Mouse (Mus musculus): ENCODE results near the gene Wrap53. TPM values are rescaled to one million over a fixed set of nuclear protein-coding genes. Genes with fewer than 3 reads are reported as not detected.
"Not testable (repeated sequence)": the region's sequence is repeated elsewhere in the genome, so short reads cannot be mapped to it uniquely, and the experiment has no call there.

Gene Wrap53
- total RNA-seq (2021): 1 to 10 TPM; 6.3 to 7.6 TPM

DNA sequence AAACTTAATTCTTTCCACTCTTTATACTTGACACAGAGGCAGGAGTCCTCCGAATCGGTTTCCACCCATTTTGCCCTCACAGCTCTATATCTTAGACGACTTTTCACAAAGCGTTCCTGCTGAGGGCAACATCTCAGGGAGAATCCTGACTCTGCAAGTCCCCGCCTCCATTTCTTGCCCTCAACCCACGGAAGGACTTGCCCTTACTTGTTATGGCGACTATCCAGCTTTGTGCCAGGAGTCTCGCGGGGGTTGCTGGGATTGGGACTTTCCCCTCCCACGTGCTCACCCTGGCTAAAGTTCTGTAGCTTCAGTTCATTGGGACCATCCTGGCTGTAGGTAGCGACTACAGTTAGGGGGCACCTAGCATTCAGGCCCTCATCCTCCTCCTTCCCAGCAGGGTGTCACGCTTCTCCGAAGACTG is at the start of gene Wrap53, which contains the start of gene Trp53:
Gene Wrap53 (minus strand): TSS at position 165 of the 424 bp plus-strand sequence.
Gene Trp53 (plus strand): TSS at position 269 of the 424 bp plus-strand sequence.
- DNase-seq (ENCODE audit: extremely low spot score in 1 of 2, low spot score in 2 of 2): peak; percentile 89 to 93
- intact Hi-C loops (cut with DNase I): no loop called here

DNA sequence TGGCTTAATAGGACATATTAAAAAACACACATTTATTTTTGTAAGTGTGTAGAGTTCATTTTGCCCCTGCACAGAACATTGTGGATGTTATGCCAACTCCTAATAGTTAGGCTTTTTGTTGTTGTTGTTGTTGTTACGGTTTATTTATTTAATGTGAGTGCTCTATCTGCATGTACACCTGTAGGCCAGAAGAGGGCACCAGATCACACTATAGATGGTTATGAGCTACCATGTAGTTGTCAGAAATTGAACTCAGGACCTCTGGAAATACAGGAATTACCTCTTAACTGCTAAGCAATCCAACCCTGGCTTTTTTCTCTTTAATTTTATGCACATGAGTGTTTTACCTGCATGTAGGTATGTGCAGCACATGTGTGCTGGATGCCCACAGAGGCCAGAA is 49.7 kb upstream of the Wrap53 start:
- no peak for DNase-seq (ENCODE audit: extremely low spot score in 1 of 2, low spot score in 2 of 2)
- intact Hi-C loops (cut with DNase I): no loop called here

DNA sequence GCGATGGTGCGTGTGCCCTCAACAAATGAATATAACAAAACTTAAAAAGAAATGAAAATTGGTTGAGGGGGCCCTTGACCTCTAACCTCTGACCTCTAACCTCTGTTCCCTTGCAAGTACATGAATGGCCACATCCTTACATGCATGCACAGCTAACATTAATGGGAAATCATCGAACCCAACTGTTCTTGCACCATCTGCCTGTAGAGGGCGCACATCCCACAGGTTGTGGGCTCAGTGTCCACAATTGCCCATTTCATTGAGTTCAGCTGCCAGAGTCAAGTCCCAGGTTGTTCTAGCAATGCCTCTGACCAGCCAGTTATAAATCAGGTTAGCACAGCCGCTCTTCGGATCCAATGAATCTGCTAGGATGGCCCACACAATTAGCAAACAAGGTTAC is 48.2 kb upstream of the Wrap53 start:
- DNase-seq (ENCODE audit: extremely low spot score in 1 of 2, low spot score in 2 of 2): peak in 1 of 2 experiments; percentile 70
- intact Hi-C loops (cut with DNase I): no loop called here

DNA sequence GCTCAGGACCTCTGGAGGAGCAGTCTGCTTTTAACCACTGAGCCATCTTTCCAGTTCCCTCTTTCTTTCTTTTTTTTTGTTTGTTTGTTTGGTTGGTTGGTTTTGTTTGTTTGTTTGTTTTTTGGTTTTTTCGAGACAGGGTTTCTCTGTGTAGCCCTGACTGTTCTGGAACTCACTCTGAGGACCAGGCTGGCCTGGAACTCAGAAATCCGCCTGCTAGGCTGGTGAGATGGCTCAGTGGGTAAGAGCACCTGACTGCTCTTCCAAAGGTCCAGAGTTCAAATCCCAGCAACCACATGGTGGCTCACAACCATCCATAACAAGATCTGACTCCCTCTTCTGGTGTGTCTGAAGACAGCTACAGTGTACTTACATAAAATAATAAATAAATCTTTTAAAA is 44.3 kb upstream of the Wrap53 start:
- intact Hi-C loops (cut with DNase I); DNase-seq (ENCODE audit: extremely low spot score in 1 of 2, low spot score in 2 of 2): not testable (repeated sequence)

DNA sequence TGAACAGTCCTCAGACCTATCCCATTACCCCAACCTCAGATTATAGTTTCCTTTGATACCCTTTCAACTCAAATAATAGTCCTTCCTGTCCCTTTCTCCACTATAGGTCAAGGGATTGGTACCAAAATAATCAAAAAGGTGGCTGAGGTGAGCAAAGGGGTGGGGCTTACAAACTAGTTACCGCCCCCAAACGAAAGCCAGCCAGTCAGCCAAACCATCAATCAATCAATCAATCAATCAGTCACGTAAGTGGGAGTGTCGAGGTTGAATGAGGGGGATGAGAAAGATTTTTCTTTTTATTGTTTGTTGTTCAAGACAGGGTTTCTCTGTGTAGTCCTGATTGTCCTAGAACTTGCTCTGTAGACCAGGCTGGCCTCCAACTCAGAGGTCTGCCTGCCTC is 43.0 kb upstream of the Wrap53 start:
- DNase-seq (ENCODE audit: extremely low spot score in 1 of 2, low spot score in 2 of 2): no peak
- intact Hi-C loops (cut with DNase I): no loop called here

DNA sequence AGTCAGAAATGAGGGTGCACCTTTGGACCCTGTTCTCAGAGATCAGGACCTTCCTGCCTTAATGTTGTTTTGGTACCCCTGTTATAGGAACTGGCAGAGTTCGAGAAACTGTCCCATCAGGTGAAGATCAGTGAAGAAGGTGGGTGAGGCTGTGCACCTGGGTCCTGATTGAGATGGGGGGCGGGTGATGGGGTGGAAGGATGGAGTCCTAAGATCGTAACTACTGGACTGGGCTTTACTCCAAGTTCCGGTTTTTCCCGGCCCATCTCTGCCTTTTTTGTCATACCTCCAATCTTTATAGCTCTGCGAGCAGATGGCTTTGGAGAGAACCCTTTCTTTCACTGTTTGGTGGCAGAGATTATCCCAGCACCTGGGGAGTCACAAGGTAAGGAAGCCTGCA is 42.4 kb upstream of the Wrap53 start:
- intact Hi-C loops (cut with DNase I): no loop called here
- no peak for DNase-seq (ENCODE audit: extremely low spot score in 1 of 2, low spot score in 2 of 2)

DNA sequence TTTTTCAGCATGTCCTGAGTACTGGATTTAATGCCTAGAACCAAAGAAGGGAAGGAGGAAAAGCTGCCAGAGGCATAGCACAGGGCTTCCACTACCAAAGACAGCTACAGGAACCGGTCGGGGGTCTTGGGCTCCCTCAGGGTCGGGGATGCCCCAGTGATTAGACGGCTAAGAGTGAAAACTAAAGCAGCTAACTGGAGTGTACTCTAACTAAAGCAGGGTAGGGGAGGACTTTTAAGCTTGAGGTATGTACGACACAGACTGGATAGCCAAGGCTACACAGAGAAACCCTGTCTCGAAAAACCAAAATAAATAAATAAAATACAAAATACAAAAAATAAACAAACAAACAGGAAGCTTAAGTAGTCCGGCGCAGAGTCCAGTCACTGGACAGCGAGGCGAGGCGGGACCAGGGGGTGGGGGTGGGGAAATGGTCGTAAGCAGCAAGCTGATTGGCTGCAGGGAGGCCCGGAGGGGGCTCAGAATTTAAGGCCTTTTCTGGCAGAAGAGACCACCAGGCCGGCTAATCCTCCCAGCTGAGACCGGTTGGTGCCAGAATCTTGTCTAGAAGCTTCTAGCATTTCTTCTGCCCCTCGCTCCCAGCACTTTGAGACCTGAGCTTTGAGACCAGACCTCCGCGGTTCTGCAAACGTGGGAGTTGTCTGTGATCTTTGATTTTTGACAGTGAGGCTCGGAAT is 41.7 kb upstream of the Wrap53 start, which contains the start of gene Sat2:
Gene Sat2 (plus strand): TSS at position 454 of the 698 bp plus-strand sequence.
- intact Hi-C loops (cut with DNase I): no loop called here
- DNase-seq (ENCODE audit: extremely low spot score in 1 of 2, low spot score in 2 of 2): peak in 1 of 2 experiments; percentile 71

DNA sequence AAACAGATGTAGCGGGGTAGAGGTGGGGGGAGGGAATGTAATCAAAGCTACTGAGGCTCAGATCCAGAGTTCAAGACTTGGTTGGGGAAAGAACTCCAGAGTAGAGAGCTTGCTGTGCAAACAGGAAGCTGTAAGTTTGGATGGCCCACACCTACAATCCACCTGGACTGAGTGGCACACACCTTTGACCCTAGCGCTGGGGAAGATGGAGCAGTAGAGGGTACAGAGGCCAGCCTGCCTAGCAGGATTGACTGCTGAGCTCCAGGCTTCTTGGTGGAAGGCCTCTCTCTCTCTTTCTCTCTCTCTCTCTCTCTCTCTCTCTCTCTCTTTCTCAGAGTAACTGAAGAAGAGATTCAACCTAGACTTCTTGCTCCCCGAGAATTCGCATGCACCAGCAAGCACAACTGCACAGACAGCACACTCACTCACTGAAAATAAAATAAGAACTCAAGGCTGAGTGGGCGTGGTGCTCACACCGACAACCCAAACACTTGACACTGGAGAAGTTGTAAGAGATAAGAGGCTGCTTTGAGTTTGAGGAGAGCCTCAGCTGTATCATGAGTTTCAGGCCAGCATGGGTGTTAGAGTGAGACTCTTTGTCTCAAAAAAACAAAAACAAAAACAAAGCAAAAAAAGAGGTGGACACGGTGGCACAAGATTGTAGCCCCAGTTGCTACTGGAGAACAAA is 40.5 kb upstream of the Wrap53 start:
- intact Hi-C loops (cut with DNase I): no loop called here

DNA sequence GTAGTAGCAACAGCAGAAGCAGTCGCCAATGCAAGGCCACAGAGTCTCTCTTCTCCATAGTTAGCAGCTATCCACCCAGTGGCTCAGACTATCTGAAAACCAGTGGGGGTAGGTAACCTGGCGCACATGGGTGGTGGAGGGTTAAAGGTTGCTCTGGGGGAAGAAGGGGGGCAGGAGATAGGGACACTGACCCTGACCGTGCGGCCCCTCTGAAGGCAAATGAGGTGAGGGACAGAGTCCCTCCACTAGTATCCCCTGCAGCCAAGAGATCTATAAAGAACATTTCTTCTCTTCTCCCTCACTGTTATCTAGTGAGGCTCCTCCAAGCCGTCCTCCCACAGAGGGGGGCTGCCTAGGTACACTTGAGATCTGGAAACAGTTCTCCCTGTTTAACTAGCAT is 37.8 kb upstream of the Wrap53 start, which contains the start of gene Shbg:
Gene Shbg (minus strand): TSS at position 101 of the 400 bp plus-strand sequence.
- intact Hi-C loops (cut with DNase I): loop anchor here (5.0 kb wide), 1 partner anchor 41 kb away; no protein-coding TSS in a partner anchor
- no peak for DNase-seq (ENCODE audit: extremely low spot score in 1 of 2, low spot score in 2 of 2)

More for the DNA sequence above, 40.5 kb upstream of the Wrap53 start:
- DNase-seq (ENCODE audit: extremely low spot score in 1 of 2, low spot score in 2 of 2): no peak

DNA sequence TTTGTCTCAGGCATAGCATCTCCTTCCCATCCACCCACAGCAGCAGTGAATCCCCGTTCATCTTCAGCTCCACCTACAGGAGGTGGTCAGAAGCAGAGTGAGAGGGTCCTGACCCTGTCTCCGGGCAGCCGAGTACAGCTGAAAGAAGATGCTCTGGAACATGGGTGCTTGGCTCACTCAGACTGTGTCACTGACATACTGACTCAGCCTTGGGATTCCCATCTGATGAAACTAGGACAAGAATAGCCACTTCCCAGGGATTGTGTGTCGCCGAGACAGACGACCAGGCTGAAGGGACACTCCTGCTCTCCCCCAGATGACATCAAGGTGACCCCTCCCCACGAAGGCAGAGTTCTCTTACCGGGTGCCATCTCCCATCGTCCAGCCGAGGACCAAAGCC is 36.7 kb upstream of the Wrap53 start:
- intact Hi-C loops (cut with DNase I): loop anchor here (5.0 kb wide), 1 partner anchor 39 kb away; no protein-coding TSS in a partner anchor
- DNase-seq (ENCODE audit: extremely low spot score in 1 of 2, low spot score in 2 of 2): no peak

DNA sequence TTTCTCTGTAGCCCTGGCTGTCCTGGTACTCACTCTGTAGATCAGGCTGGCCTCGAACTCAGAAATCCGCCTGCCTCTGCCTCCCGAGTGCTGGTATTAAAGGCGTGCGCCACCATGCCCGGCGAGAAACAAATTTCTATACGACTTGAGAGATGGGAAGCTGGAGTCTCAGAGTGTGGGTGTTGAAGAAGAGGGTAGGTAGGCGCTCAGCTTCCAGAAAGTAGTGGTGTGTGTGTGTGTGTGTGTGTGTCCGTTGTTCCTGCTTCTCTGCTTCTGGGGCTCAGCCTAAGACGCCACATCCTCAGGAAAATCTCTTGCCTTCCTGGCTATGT is 34.2 kb upstream of the Wrap53 start:
- DNase-seq (ENCODE audit: extremely low spot score in 1 of 2, low spot score in 2 of 2); intact Hi-C loops (cut with DNase I): not testable (repeated sequence)

DNA sequence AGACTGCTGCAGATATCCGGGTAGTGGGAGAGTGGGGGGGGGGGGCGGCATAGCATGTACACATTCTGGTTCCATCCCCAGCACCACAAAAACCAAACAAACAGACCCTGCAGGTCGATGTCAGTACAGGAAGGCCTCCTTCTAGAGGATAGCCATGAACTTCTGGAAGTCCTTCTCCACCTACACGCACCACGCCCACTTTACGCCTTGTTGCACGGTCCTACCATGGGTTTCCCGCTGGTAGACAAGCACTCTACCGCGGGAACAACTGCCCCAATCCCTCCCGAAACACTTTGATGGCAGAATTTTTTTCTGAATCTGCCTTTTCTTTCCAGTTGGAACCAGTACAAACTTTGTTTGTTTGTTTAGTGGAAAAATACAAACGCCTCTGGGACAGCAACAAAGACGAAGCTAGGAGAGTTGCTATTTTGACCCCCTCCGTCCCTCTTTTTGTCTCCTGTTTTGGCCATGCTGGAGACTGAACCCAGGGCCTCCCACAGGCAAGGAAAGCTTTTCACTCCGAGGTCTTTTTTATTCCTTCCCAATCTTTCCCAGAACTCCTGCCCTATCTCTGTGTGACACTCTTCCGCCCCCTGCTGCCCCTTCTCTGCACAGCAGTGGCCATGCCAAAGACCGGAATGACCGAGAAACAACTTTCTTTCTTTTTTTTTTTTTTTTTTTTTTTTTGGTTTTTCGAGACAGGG is 33.6 kb upstream of the Wrap53 start:
- intact Hi-C loops (cut with DNase I): no loop called here

DNA sequence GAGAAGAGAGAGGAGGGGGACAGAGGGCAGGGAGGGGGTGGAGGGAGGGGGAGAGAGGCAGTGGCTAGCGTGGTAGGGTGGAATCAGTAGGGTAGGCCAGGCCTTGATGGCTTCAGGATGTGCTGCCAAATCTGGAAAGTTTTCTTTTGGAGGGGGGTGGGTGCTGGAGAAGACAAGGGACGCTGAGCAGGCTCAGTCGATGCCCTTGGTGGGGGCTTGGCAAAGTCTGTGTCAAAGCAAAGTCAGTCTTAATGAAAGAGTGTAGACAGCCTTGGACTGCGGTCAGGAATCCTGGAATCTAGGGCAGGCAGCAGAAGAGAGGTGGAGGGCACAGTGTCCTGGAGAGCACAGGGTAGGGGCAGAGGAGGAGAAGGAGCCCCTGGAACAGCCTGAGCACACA is 30.8 kb upstream of the Wrap53 start:
- intact Hi-C loops (cut with DNase I): no loop called here
- no peak for DNase-seq (ENCODE audit: extremely low spot score in 1 of 2, low spot score in 2 of 2)

More for the DNA sequence above, 33.6 kb upstream of the Wrap53 start:
- DNase-seq (ENCODE audit: extremely low spot score in 1 of 2, low spot score in 2 of 2): peak in 1 of 2 experiments; percentile 87

DNA sequence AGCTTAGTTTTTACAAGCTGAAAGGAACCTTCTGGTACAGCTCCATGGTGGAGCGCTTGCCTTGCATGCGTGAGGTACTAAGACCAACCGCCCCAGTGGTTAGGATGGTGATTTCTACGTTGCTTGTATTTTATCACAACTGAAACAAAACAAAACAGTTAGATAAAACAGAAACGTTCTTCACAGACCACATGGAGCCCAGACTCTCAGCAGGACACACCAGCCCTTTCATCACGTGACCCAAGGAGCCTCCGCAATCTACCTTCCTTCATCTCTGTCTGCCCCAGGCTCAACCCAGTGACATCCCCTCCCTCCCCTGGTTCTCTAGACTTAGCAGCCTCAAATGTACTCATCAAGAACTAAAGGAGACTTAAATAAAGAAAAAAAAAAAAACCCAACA is 29.4 kb upstream of the Wrap53 start:
- DNase-seq (ENCODE audit: extremely low spot score in 1 of 2, low spot score in 2 of 2): no peak
- intact Hi-C loops (cut with DNase I): no loop called here

DNA sequence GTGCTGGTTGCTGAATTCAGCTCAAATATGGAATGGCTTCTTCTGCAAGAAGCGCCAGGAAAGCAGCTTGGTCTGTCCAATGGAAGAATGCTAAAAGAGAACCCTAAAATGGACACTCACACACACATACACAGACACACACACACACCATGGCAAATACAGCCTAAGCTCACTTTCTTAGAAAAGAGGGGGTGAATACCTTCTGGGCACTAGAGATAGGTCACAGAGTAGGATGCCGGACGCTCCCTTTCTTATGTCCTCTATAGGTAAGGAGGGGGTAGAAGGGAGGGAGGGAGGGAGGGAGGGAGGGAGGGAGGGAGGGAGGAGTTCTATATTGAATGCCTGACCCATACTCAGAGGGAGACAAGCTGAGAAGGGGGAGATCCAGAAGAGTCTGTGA is 28.5 kb upstream of the Wrap53 start:
- no peak for DNase-seq (ENCODE audit: extremely low spot score in 1 of 2, low spot score in 2 of 2)
- intact Hi-C loops (cut with DNase I): no loop called here

DNA sequence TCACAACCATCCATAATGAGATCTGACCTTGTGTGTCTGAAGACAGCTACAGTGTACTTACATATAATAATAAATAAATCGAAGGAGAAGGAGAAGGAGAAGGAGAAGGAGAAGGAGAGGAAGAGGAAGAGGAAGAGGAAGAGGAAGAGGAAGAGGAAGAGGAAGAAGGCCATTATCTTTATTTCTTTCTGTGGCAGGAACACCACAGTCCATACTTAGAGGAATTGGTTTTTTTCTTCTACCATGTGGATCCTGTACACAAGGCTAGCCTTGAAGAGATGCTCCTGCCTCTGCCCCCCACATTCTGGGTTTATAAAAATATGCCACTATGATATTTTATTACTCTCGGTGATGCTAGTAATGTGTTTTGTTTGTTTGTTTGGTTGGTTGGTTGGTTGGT is 26.8 kb upstream of the Wrap53 start:
- intact Hi-C loops (cut with DNase I): no loop called here
- DNase-seq (ENCODE audit: extremely low spot score in 1 of 2, low spot score in 2 of 2): no peak

DNA sequence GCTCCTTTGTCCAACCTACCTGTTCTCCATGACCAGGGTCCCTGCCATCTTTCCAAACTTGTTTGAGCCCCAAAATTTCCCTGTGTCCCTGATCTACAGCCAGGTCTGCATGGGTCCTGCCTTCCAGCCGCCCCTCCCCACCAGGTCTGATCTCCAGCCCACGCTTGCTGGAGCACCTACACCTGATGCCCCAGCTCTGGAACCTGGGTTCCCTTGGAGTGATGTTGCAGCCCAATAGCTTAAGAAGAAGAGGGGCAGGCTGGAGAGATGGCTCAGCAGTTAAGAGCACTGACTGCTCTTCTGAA is 26.4 kb upstream of the Wrap53 start:
- intact Hi-C loops (cut with DNase I): no loop called here
- no peak for DNase-seq (ENCODE audit: extremely low spot score in 1 of 2, low spot score in 2 of 2)

DNA sequence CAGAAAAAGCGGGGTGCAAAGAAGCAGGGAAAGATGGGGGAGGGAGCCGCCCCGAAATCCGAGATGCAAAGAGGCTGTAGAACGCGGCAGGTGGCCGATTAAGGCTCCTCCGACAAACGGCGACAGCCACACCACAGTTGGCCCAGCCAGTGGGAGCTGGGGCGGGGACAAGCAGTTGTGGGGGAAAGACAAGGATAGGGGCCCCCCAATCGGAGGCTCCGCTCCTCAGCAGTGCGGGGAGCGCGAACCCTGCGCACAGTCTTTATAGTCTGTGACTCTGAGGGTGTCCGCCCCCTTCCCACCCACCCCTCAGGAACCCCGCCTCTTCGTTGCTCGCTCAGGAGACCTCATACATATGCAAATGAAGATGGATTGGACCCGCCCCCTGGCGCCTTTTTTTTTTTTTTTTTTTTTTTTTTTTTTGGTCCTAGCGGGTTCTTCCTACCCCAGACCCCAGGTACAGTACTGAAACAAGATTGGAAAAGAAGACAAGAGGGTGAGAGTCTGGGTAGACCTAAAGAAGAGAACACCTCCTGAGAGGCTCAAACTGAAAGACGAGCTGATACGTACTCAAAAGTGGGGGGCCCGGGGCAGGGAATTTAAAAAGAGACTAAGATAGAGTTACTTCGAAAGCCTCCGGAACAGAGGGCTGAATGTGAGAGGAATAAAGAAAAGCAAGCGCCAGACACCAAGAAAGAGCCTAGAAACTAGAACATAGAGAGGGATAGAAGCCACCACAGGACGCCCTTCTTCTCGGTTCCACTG is 25.9 kb upstream of the Wrap53 start, which contains the start of gene Atp1b2:
Gene Atp1b2 (minus strand): TSS at position 217 of the 765 bp plus-strand sequence.
- intact Hi-C loops (cut with DNase I): no loop called here
- peak; percentile 81 to 91 for DNase-seq (ENCODE audit: extremely low spot score in 1 of 2, low spot score in 2 of 2)
